ENCODE assay signal across 8 mouse cellular contexts in the genomic region with DNA sequence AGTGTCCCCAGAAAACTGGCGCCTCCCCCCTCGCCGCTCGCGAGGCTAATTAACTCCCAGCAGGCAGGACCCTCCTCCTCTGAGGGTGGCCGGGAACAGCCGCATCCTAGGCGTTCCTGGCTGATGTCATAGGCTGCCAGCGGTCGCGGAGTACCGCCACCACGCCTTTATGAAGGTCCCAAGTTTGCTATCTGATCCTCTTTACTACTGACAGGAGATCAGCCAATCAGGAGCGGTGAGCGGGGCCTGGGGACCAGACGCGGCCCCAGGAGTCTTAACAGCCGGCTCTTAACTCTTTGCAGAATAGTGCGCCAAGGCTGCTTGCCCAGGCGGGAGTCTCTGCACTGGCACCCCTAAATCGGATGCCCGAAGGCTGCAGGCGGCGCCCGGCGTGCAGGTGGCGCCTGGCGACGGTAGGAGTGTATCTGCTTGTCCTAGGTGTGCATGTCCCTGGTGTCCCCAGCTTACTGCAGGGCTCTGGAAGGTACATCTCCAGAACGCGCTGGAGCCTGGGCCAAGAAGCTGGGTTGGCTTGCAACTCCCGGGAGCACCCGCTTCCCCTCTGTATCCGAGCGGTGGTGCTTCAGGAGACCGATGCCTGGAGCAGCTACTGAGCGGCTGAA. TPM values are rescaled to one million over a fixed set of nuclear protein-coding genes. Genes with fewer than 3 reads are reported as not detected.
DNase-seq lines count a peak whose midpoint lies in the region; ATAC-seq and TF ChIP-seq lines count a peak whose summit lies in the region.

Myocd (minus strand) TSS at position 139 of the 623 bp plus-strand sequence.

- peak within 1 kb of the TSS; percentile 62 for H3K9ac ChIP-seq in kidney, embryonic 16.5 days (replicated peaks; ENCODE audit: low read length)
- peak within 1 kb of the TSS; percentile 83 for H3K9ac ChIP-seq in heart, adult 2 months (ENCODE audit: low read depth, low read length)
- no peak within 1 kb of the TSS for H3K9ac ChIP-seq in intestine, postnatal 0 days (ENCODE audit: low read depth, low read length)
- H3K9ac ChIP-seq in midbrain, embryonic 14.5 days (replicated peaks; ENCODE audit: low read length) = peak within 1 kb of the TSS; percentile 47

- H3K9me3 ChIP-seq in kidney, embryonic 16.5 days (ENCODE audit: low read length) = no peaks in the 10 kb centered on the region
- no peaks in the 10 kb centered on the region for H3K9me3 ChIP-seq in intestine, postnatal 0 days (ENCODE audit: control insufficient read depth)
- no peaks in the 10 kb centered on the region for H3K9me3 ChIP-seq in midbrain, embryonic 14.5 days (ENCODE audit: control insufficient read depth, low read length)

- DNase-seq in kidney, adult 18-20 months = no peak
- DNase-seq in cerebellum, postnatal 14 days = peak; percentile 55 to 61
- DNase-seq in heart, adult 2 months = peak; percentile 63 to 79
- DNase-seq in midbrain, embryonic 14.5 days = peak; percentile 66
- no peak for DNase-seq in spleen, postnatal 36 days (ENCODE audit: low spot score in 2 of 2)

- TF ChIP-seq POLR2A in heart, adult 2 months (IDR thresholded peaks at IDR 0.05; ENCODE audit: insufficient read depth, low read depth, low read length) = peak; percentile 83

- no peak within 1 kb of the TSS for H3K27ac ChIP-seq in kidney, embryonic 16.5 days (ENCODE audit: low read length)
- peak within 1 kb of the TSS; percentile 88 for H3K27ac ChIP-seq in heart, adult 2 months
- no peak within 1 kb of the TSS for H3K27ac ChIP-seq in intestine, postnatal 0 days (ENCODE audit: low read depth, low read length)
- H3K27ac ChIP-seq in midbrain, embryonic 14.5 days (replicated peaks; ENCODE audit: low read depth, low read length) = no peak within 1 kb of the TSS

- H3K36me3 ChIP-seq in kidney, embryonic 16.5 days (ENCODE audit: insufficient read depth, low read length) = no peaks in the 10 kb centered on the region
- H3K36me3 ChIP-seq in heart, adult 2 months (ENCODE audit: control insufficient read depth, insufficient read depth, low read length) = no peaks in the 10 kb centered on the region; the same call in 1 of the 2 replicates
- no peaks in the 10 kb centered on the region for H3K36me3 ChIP-seq in intestine, postnatal 0 days (ENCODE audit: control insufficient read depth, insufficient read depth)
- no peaks in the 10 kb centered on the region for H3K36me3 ChIP-seq in midbrain, embryonic 14.5 days (ENCODE audit: control insufficient read depth, insufficient read depth, low read length)

- peak; percentile 90 for ATAC-seq in kidney, embryonic 16.5 days (ENCODE audit: low FRiP score, low TSS enrichment)
- ATAC-seq in intestine, postnatal 0 days = no peak
- peak; percentile 34; the same call in 1 of the 2 replicates for ATAC-seq in midbrain, embryonic 14.5 days (ENCODE audit: low FRiP score, low TSS enrichment)
- ATAC-seq in megakaryocyte progenitor cell, adult 5-6 weeks (replicated peaks; ENCODE audit: poor library complexity) = no peak

- H3K79me2 ChIP-seq in heart, adult 2 months (replicated peaks; ENCODE audit: control insufficient read depth, insufficient read depth, low read length) = no peaks in the 10 kb centered on the region

- WGBS in kidney, embryonic 16.5 days = under 1% methylated on average over 37 of the region's 37 CpGs
- 2% methylated on average over 37 of the region's 37 CpGs for WGBS in heart, adult 2 months
- WGBS in intestine, postnatal 0 days = 1% methylated on average over 35 of the region's 37 CpGs
- under 1% methylated on average over 37 of the region's 37 CpGs for WGBS in midbrain, embryonic 14.5 days

- H3K4me2 ChIP-seq in kidney, embryonic 16.5 days (replicated peaks; ENCODE audit: low read depth, low read length) = peak within 1 kb of the TSS; percentile 87
- peak within 1 kb of the TSS; percentile 63 for H3K4me2 ChIP-seq in intestine, postnatal 0 days (replicated peaks; ENCODE audit: low read depth)
- H3K4me2 ChIP-seq in midbrain, embryonic 14.5 days (ENCODE audit: low read length) = peak within 1 kb of the TSS; percentile 89

- intact Hi-C loops in heart, adult 2 months (cut with DNase I) = loop anchor here (2.0 to 5.0 kb wide), 4 partner anchors 29 to 362 kb away; no protein-coding TSS in a partner anchor

- H3K4me1 ChIP-seq in kidney, embryonic 16.5 days (ENCODE audit: insufficient read depth, low read length) = peaks cover 13% of the 10 kb centered on the region
- H3K4me1 ChIP-seq in heart, adult 2 months (ENCODE audit: control insufficient read depth, insufficient read depth, low read length) = no peaks in the 10 kb centered on the region
- no peaks in the 10 kb centered on the region for H3K4me1 ChIP-seq in intestine, postnatal 0 days (replicated peaks; ENCODE audit: control insufficient read depth, insufficient read depth, low read length)
- H3K4me1 ChIP-seq in midbrain, embryonic 14.5 days (ENCODE audit: control insufficient read depth, insufficient read depth, low read length) = peaks cover 10% of the 10 kb centered on the region

- H3K27me3 ChIP-seq in kidney, embryonic 16.5 days (ENCODE audit: insufficient read depth, low read length) = peaks cover 3% of the 10 kb centered on the region; the same call in 1 of the 2 replicates
- H3K27me3 ChIP-seq in heart, adult 2 months (ENCODE audit: control insufficient read depth, insufficient read depth, low read length) = no peaks in the 10 kb centered on the region
- H3K27me3 ChIP-seq in intestine, postnatal 0 days (replicated peaks; ENCODE audit: control insufficient read depth, insufficient read depth, low read length) = peaks cover 17% of the 10 kb centered on the region
- peaks cover 22% of the 10 kb centered on the region; the same call in 1 of the 2 replicates for H3K27me3 ChIP-seq in midbrain, embryonic 14.5 days (ENCODE audit: control insufficient read depth, insufficient read depth, low read length)

- H3K4me3 ChIP-seq in kidney, embryonic 16.5 days (ENCODE audit: low read length) = peak within 1 kb of the TSS; percentile 53
- peak within 1 kb of the TSS; percentile 57 for H3K4me3 ChIP-seq in heart, adult 2 months
- H3K4me3 ChIP-seq in intestine, postnatal 0 days (ENCODE audit: low read depth, low read length) = peak within 1 kb of the TSS; percentile 32
- H3K4me3 ChIP-seq in midbrain, embryonic 14.5 days (replicated peaks; ENCODE audit: low read depth, low read length) = peak within 1 kb of the TSS; percentile 39

- TF ChIP-seq CTCF in heart, adult 2 months (IDR thresholded peaks at IDR 0.05) = peak; percentile 8; the same call in 1 of the 2 replicates
- no peak for TF ChIP-seq CTCF in intestine, postnatal 0 days (IDR thresholded peaks at IDR 0.05; ENCODE audit: low read depth)

- 0 out of 2 replicates have a peak, but pooled peaks have one; percentile 11 for TF ChIP-seq EP300 in heart, adult 2 months (IDR thresholded peaks at IDR 0.05; ENCODE audit: insufficient read depth, low read depth, low read length)

RNA-seq across cellular contexts. Expression of gene Myocd, which starts in this region (rescaled TPM):
- polyA plus RNA-seq in kidney, embryonic 16.5 days (2015; fragmentation: Nextera tagmentation; extraction: Ambion mirVana) = 4.5 and 7.7 TPM in 2 replicates
- total RNA-seq in heart, adult 2 months (2021) = 10 to 100 TPM; 82.5 to 87.1 TPM
- polyA plus RNA-seq in heart, adult 2 months (2012; rRNA removed) = 30.6 and 37.7 TPM in 2 replicates
- polyA plus RNA-seq in intestine, postnatal 0 days (2015; fragmentation: Nextera tagmentation; extraction: Ambion mirVana) = 17.0 and 20.6 TPM in 2 replicates
- 0.05 and 0.11 TPM in 2 replicates for polyA plus RNA-seq in midbrain, embryonic 14.5 days (2014; fragmentation: Nextera tagmentation; extraction: Ambion mirVana)
- not detected in 2 replicates for total RNA-seq in megakaryocyte progenitor cell, adult 5-6 weeks (2015)
- not detected in 2 replicates for total RNA-seq in megakaryocyte progenitor cell, adult 5-6 weeks (2017)

Comparison
In these comparisons a context has a peak if more than half of its experiments do, and no peak if none do; other contexts are left out.
1. RNA of gene Myocd (total RNA-seq): 82.5 to 87.1 TPM in heart, adult 2 months; not detected in megakaryocyte progenitor cell, adult 5-6 weeks; every median in the first group is over 10 times any median in the second.
2. Peak in DNase-seq, ATAC-seq, H3K4me3 ChIP-seq, H3K9ac ChIP-seq and H3K4me2 ChIP-seq in midbrain, embryonic 14.5 days; RNA of the gene not detected or under 1 TPM.
3. DNase-seq: peak in cerebellum, postnatal 14 days (2 of 2) and heart, adult 2 months (2 of 2); none in kidney, adult 18-20 months (single experiment) and spleen, postnatal 36 days (0 of 2).
4. Peak in every context shown above with its lines, with median percentiles within 50 percentile points of each other: H3K4me2 ChIP-seq and H3K4me3 ChIP-seq.